Mouse (Mus musculus) spleen, postnatal 10 days (tissue): ENCODE data around the gene Dock6.
"Not testable (repeated sequence)": the region's sequence is repeated elsewhere in the genome, so short reads cannot be mapped to it uniquely, and the experiment has no call there.

Source experiments
- DNase-seq, 2 experiments: peaks; one replicate each; pipeline ENCODE4 v3.0.0; 2021 to 2022; ENCODE audit warnings: low spot score in 2 of 2

Gene Dock6

DNA sequence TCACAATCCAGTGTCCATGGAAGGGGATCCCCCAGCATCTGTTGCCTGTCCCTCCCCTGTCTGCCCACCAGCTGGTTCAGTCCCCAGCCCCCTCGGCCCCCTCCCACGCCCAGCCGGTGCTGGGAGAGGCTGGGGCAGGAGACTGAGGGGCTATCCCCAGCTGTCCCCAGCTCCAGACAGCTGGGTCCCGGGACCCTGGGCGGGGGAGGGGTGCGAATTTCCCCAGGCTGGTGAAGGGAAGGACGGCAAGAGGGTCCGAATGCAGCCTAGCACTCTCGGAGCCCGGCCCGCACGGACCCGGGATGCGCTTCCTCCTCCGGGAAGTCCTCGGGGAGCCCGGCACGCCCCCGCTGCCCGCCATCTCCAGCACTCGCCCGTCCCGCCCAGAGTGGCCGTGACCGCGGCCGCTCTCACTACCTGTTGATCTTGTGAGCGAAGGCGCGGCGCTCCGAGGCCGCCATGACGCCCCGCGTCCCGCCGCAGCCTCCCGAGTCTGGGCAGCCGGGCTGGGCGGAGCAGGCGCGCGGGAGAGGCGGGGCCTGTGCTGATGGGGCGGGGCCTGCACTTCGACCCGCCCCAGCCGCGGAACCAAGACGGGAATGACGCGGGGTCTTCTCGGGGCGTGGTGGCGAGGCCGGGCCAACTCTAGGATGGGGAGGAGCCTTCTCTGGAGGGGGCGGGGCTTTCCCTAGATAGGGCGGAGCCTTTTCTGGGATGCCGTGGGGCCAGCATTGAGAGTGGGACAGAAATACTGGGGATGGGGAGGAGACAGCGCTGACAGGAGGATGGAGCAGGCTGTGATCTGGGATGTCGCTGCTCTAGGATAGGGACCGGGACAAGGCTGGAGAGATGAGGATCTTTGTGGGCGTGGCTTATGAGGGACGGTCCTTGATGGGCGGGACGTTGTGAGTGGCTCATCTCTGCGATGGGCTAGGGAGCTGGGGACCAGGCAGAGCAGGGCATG lies at the start of gene Dock6:
TSS of gene Dock6 (minus strand) at position 508 of the 964 bp plus-strand sequence.
- peak; percentile 60 to 84 for DNase-seq

DNA sequence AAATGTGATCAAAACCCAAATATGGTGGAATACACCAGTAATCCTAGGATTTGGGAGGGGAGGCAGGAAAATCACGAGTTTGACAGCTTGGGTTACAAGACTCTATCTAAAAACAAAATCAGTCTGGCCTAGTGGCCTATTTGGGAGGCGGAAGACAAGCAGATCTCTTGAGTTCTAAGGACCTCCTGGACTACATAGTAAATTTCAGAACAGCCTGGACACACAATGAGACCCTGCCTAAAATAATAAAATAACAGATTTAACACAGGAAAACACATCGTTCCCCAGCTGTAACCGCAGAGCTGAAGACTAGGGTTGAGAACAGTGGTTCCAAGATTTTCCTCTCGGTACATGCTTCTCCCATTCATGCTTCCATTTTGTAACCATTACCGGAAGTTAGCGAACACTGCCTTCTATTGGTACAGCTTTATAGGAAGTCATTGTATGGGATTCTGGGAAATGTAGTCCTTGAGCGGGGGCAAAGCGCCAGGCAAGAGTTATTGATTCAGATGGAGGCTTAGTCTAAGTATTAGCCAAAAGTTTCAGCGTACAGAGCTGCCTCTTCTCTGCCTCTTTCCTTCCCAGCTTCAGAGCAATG lies 48.9 kb upstream of the Dock6 start:
- DNase-seq, result peak in 1 of 2 experiments; percentile 42

DNA sequence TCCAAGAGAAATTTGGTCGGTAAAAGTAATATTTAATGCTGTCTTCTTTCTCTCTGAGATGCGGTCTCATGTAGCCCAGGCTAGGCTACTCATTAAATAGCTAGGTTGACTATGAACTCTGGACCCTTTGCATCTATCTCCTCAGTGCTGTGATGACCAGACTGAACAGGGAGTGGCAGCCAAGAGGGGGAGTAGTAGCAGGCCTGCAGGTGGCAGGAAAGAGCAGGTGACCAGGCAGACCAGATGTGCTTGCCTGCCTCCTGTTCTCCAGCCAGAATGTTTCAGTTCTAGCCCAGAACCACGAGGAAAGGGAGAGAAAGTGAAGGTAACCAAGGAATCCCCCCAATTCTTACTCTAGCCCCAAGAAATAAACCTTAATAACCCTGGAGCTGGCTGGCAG lies 36.8 kb upstream of the Dock6 start:
- DNase-seq, result no peak

- DNase-seq, result no peak
Measured at GRCm38 (mm10) chr9:21876601-21877000, 24.2 kb upstream of the Dock6 start.

DNA sequence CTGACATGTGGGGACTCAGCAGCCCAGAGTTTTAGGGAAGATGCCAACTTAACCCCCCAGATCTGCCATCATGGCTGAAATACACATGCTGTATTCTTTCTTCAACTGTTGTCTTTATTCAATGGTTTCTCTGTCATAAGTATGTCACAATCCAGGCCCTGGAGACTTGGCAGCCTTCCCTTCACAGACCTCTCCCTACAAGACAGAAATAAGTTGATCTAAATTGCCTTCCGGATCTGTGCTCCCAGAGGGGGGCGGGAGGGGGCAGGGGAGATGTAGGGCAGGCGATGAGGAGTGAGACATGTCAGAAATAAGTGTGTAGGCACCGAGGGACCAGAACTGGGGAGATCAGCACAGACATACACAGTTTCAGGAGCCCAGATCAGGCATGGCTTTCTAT lies 19.8 kb upstream of the Dock6 start:
- no peak for DNase-seq

DNA sequence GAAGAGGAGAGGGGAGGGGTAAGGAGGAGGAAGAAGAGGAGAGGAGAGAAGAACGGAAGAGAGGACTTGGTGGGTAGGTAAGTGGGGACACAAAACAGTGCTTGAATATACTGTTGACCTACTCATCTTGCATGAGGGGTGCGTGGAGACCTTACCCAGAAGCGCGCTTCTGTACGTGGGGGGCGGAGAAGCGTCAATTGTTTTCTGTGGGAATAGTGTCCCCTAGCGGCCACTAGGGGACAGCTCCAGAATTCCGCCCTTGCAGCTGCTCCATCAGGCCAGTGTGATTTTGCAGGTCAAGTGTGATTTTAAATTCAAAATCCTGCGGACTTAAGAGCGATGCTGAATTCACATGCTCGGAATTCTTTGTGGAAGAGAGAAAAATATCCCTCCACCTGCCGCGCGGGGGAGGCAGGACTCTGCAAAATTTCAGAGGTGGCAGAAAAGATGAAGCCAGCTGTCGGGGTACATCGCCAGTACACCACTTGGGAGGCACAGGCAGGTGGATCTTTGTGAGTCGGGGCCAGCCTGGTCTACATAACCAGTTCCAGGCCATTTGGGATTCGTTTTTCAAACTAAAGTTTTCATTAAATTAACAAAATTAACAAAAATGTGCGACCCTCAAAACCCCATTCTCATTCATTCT lies 18.6 kb upstream of the Dock6 start:
- DNase-seq, result peak in 1 of 2 experiments; percentile 60

GRCm38 (mm10) chr9:21869290-21869689 lies 16.9 kb upstream of the Dock6 start:
- peak; percentile 29 to 67 for DNase-seq

DNA sequence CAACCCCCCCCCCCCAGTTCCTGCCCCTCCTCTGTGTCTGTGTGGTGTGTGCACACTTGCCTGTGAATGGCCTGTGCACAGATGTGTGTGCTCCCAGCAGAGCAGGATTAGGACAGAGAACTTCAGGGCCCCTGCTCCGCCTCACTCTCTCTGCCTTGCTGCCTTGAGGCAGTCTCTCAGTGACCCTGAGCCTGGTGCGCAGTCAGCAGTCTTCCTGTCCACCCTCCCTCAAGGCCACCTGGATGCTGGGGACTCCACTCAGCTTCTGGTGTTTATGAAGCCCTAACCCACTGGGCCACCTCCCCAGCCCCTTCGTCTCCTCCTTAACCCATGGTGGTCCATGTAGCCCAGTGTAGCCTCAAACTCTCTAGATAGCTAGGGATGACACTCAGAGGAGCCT lies 15.3 kb upstream of the Dock6 start:
- DNase-seq, result no peak

DNA sequence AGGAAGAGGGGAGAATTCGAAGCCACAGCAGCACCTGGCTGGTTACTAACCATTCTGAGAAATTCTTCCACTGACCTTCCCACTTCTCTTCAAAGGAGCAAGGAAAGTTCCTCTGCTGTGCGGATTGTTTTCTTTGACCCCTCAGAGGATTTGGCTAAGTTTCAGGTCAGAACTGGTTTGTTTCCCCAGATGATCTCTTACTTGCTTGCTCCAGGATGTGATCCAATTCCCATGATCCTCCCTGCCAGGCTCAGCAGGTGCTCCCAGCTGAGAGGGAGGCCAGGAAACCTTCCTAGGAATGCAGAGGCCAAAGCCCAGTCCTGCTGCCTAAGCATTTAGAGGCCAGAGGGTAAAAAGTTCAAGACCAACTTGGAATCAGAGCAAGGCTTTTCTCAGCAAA lies 14.2 kb upstream of the Dock6 start:
- no peak for DNase-seq

GRCm38 (mm10) chr9:21865673-21866398 lies 13.4 kb upstream of the Dock6 start:
- no peak for DNase-seq

DNA sequence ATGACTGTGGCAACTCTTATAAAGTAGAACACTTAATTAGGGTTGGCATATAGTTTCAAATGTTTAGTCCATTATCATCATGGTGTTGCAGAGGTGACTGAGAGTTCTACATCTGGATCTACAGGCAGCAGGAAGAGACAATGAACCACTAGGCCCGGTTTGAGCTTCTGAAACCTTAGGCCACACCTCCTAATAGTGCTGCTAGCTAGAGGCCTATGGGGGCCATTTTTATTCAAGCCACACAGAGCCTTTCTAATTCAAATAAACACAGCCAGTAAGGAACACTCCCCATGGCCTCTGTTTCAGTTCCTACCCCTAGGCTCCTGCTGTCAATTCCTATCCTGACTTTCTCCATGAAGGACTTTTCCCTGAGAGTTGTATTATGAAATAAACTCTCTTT lies 9.7 kb upstream of the Dock6 start:
- DNase-seq, result no peak

- not testable (repeated sequence) for DNase-seq
Measured at GRCm38 (mm10) chr9:21860349-21860748, 7.9 kb upstream of the Dock6 start.

GRCm38 (mm10) chr9:21859606-21860005 lies 7.2 kb upstream of the Dock6 start:
- no peak for DNase-seq

- DNase-seq, result no peak
Measured at GRCm38 (mm10) chr9:21858084-21858483, 5.6 kb upstream of the Dock6 start.

DNA sequence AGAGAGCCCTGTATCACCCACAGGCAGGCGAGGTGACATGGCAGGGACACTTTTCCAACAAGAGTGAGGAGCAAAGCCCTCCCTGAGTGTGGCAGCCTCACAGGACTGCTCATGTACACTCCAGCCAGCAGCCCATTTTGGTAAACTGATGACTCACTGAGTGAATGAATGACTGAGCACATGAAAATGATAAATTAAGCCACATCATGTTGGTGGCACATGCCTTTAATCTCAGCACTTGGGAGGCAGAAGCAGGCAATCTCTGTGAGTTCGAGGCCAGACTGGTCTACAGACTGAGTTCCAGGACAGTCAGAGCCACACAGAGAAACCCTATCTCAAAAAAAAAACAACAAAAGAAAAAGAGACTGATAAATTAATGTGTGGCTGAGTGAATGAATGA lies 5.1 kb upstream of the Dock6 start:
- DNase-seq, result no peak

GRCm38 (mm10) chr9:21854894-21855293 lies 2.5 kb upstream of the Dock6 start:
- no peak for DNase-seq

GRCm38 (mm10) chr9:21853961-21854360 lies 1.5 kb upstream of the Dock6 start:
- no peak for DNase-seq

GRCm38 (mm10) chr9:21851084-21851483 lies 1.4 kb downstream of the Dock6 start:
- no peak for DNase-seq

DNA sequence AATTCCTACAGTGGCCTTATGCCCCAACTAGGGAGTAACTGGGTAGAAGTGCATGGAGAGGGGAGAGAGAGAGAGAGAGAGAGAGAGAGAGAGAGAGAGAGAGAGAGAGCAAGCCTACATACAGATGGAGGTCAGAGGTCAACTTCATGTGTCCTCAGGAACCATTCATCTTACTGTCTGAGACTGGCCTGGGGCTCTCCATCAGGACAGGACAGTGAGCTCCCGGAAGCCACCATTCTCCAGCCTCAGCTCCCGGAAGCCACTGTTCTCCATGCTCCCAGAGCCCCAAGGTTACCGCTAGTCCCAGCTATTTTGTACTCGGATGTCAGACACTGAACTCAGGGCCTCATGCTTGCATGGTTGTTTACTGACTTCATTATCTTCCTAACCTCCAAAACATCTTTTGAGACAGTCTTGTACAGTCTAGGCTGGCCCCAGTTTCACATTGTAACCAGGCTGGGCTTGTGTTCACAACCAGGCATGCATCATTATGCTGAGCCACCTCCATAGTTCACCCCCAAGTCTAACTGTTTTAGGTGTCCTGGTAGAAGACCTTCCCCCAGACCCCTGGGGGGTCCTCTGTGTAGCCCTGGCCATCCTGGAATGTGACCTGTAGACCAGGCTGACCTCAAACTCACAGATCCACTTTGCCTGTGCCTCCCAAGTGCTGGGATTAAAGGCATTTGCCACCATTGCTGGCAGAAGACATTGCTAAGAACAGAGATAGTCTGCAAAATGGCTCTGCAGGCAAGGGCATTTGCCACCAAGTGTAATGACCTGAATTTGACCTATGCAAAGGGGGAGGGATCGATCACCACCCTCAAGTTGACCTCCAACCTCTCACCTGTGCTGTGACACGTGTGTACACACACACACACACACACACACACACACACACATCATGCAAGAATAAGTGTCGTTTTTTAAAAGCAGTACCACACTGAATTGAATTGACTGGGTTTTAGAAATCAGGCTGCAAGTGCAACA lies 2.5 kb downstream of the Dock6 start:
- DNase-seq, result no peak

DNA sequence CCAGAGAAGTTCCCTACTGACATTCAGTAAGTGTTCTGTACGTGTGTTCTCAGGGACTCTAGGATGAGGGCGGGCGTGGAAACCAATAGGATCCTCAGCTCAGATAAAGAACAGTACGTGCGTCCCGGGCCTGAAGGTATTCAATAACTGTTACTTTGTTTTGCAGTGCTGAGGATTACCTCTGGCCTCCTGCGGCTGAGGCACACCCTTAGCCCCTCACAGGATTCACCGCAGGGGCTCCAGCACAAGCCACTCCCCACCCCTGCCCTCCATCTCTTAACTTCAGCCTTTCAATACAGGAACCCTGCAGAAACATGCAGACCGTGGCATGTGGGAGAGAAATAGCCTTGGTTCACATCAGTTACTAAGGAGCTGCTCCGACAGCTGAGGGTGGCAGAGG lies 4.5 kb downstream of the Dock6 start:
- DNase-seq, result no peak

DNA sequence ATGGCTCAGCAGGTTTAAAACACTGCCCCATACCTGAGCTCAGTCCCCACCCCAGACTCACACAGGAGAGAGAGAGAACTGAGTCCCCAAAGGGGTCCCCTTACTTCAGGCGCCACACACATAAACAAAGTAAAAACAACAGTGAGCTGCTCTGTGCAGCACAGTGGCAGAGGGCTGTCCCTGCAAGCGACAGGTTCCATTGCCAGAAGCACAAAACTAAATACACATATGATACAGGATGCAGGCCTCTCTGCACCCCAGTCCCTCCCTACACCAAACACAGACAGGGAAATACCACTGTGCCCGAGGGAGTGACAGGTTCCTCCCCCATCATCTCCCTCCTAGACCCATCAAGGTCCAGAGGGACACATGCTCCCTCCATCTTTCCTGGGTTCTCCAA lies 5.0 kb downstream of the Dock6 start:
- no peak for DNase-seq
